Mouse (Mus musculus): ENCODE measurements at regions not wholly inside any gene's neighbourhood (a gene's known extent, or its start where the extent isn't known, plus 50 kb on each side); places are given as distances from the start of the nearest gene placed in this dataset.

GRCm38 (mm10) chrX:121301915-121302314, 989.0 kb upstream of the H2afb3 start:
- ATAC-seq (ENCODE audit: low FRiP score, low TSS enrichment) (no peak), DNase-seq (peak; percentile 9)
- H3K36me3 ChIP-seq (ENCODE audit: control insufficient read depth, insufficient read depth, low read length), result no peaks in the 10 kb centered on the region

GRCm38 (mm10) chrX:121291239-121291638, 978.3 kb upstream of the H2afb3 start:
- Histone ChIP-seq H3K27me3 (ENCODE audit: control insufficient read depth, insufficient read depth, low read length) (no peaks in the 10 kb centered on the region), H3K9ac (replicated peaks; ENCODE audit: low read length) (no peak overlapping the region), H3K27ac (replicated peaks; ENCODE audit: low read depth, low read length) (no peak overlapping the region), H3K4me2 (ENCODE audit: low read length) (no peak overlapping the region), H3K4me3 (replicated peaks; ENCODE audit: low read depth, low read length) (no peak overlapping the region), H3K4me1 (ENCODE audit: control insufficient read depth, insufficient read depth, low read length) (no peaks in the 10 kb centered on the region), H3K9me3 (ENCODE audit: control insufficient read depth, low read length) (no peaks in the 10 kb centered on the region), H3K36me3 (ENCODE audit: control insufficient read depth, insufficient read depth, low read length) (no peaks in the 10 kb centered on the region)
- ATAC-seq (ENCODE audit: low FRiP score, low TSS enrichment) (no peak), DNase-seq (no peak)

More at GRCm38 (mm10) chrX:121301915-121302314, 989.0 kb upstream of the H2afb3 start:
- 55% methylated on average over 6 of the region's 6 CpGs for WGBS
- Histone ChIP-seq H3K4me2 (ENCODE audit: low read length) (no peak overlapping the region), H3K4me1 (ENCODE audit: control insufficient read depth, insufficient read depth, low read length) (no peaks in the 10 kb centered on the region), H3K9me3 (ENCODE audit: control insufficient read depth, low read length) (no peaks in the 10 kb centered on the region), H3K27ac (replicated peaks; ENCODE audit: low read depth, low read length) (no peak overlapping the region), H3K27me3 (ENCODE audit: control insufficient read depth, insufficient read depth, low read length) (no peaks in the 10 kb centered on the region), H3K4me3 (replicated peaks; ENCODE audit: low read depth, low read length) (no peak overlapping the region), H3K9ac (replicated peaks; ENCODE audit: low read length) (no peak overlapping the region)

- H3K36me3 ChIP-seq (ENCODE audit: control insufficient read depth, insufficient read depth, low read length), result no peaks in the 10 kb centered on the region
- H3K9ac ChIP-seq (replicated peaks; ENCODE audit: low read length), result no peak overlapping the region
- no peak overlapping the region for H3K4me3 ChIP-seq (replicated peaks; ENCODE audit: low read depth, low read length)
- no peaks in the 10 kb centered on the region for H3K27me3 ChIP-seq (ENCODE audit: control insufficient read depth, insufficient read depth, low read length)
- no peaks in the 10 kb centered on the region for H3K9me3 ChIP-seq (ENCODE audit: control insufficient read depth, low read length)
- no peaks in the 10 kb centered on the region for H3K4me1 ChIP-seq (ENCODE audit: control insufficient read depth, insufficient read depth, low read length)
- DNase-seq (peak; percentile 57), ATAC-seq (ENCODE audit: low FRiP score, low TSS enrichment) (no peak)
- no peak overlapping the region for H3K4me2 ChIP-seq (ENCODE audit: low read length)
- no peak overlapping the region for H3K27ac ChIP-seq (replicated peaks; ENCODE audit: low read depth, low read length)
These were observed 957.2 kb upstream of the H2afb3 start for GRCm38 (mm10) chrX:121270071-121270470.

- DNase-seq, result peak; percentile 0
These were observed 956.7 kb upstream of the H2afb3 start for GRCm38 (mm10) chrX:121269620-121270019.

GRCm38 (mm10) chrX:121232142-121233000, 919.5 kb upstream of the H2afb3 start:
- no peak overlapping the region for H3K4me3 ChIP-seq (replicated peaks; ENCODE audit: low read depth, low read length)
- 26% methylated on average over 3 of the region's 3 CpGs for WGBS
- peak overlapping the region; percentile 32 for H3K27ac ChIP-seq (replicated peaks; ENCODE audit: low read depth, low read length)

More at GRCm38 (mm10) chrX:121269620-121270019, 956.7 kb upstream of the H2afb3 start:
- Histone ChIP-seq H3K27me3 (ENCODE audit: control insufficient read depth, insufficient read depth, low read length) (no peaks in the 10 kb centered on the region), H3K36me3 (ENCODE audit: control insufficient read depth, insufficient read depth, low read length) (no peaks in the 10 kb centered on the region), H3K4me2 (ENCODE audit: low read length) (no peak overlapping the region), H3K4me1 (ENCODE audit: control insufficient read depth, insufficient read depth, low read length) (no peaks in the 10 kb centered on the region), H3K27ac (replicated peaks; ENCODE audit: low read depth, low read length) (no peak overlapping the region), H3K9ac (replicated peaks; ENCODE audit: low read length) (no peak overlapping the region), H3K4me3 (replicated peaks; ENCODE audit: low read depth, low read length) (no peak overlapping the region), H3K9me3 (ENCODE audit: control insufficient read depth, low read length) (no peaks in the 10 kb centered on the region)
- 55% methylated on average over 2 of the region's 2 CpGs for WGBS
- ATAC-seq (ENCODE audit: low FRiP score, low TSS enrichment), result no peak

More at GRCm38 (mm10) chrX:121232142-121233000, 919.5 kb upstream of the H2afb3 start:
- H3K4me1 ChIP-seq (ENCODE audit: control insufficient read depth, insufficient read depth, low read length), result no peaks in the 10 kb centered on the region
- ATAC-seq (ENCODE audit: low FRiP score, low TSS enrichment) (peak; percentile 87), DNase-seq (peak; percentile 76)
- no peaks in the 10 kb centered on the region for H3K27me3 ChIP-seq (ENCODE audit: control insufficient read depth, insufficient read depth, low read length)
- no peaks in the 10 kb centered on the region for H3K36me3 ChIP-seq (ENCODE audit: control insufficient read depth, insufficient read depth, low read length)
- no peaks in the 10 kb centered on the region for H3K9me3 ChIP-seq (ENCODE audit: control insufficient read depth, low read length)
- H3K9ac ChIP-seq (replicated peaks; ENCODE audit: low read length), result no peak overlapping the region
- no peak overlapping the region for H3K4me2 ChIP-seq (ENCODE audit: low read length)
